Mouse (Mus musculus): ENCODE results near the gene Gpc6.

The Gpc6 gene

DNA sequence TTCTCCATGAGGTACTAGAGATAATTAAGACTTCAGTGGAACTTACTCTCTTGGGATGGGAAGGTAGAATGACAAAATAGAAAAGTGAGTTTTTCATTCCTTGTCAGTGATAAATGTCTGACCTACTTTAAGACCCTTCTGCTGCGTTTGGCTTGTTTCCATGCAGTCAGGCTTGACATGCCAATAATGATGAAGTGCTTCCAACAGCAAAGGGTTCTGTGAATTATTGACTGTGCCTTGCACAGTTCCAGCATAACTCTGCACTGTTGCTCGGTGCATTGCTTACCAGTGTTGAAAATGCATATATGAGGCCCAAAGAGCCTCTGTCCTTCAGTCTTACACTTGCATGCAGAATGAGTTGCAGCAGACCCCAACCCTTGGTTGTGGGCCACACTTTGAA, 548.3 kb downstream of the Gpc6 start:
- no peak for DNase-seq (ENCODE audit: low spot score in 2 of 2)

DNA sequence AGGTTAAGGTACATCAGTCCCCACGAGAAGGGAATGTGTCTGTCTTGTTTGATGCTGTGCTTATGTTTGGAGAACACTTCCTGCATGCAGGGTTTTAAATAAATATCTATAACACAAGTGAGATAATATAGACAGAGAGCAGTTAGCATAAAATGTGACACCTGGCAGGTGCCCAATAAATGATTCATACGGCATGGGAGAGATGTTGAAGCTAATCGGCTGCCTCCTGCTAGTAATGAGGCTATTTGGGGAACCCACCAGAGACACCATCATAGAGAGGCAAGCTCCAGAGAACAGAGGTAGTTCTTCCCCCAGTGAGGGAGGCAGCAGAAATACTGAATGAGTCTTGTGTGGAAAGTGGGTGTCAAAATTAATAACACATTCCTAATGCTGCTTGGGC, 553.8 kb downstream of the Gpc6 start:
- DNase-seq (ENCODE audit: low spot score in 2 of 2), result no peak

DNA sequence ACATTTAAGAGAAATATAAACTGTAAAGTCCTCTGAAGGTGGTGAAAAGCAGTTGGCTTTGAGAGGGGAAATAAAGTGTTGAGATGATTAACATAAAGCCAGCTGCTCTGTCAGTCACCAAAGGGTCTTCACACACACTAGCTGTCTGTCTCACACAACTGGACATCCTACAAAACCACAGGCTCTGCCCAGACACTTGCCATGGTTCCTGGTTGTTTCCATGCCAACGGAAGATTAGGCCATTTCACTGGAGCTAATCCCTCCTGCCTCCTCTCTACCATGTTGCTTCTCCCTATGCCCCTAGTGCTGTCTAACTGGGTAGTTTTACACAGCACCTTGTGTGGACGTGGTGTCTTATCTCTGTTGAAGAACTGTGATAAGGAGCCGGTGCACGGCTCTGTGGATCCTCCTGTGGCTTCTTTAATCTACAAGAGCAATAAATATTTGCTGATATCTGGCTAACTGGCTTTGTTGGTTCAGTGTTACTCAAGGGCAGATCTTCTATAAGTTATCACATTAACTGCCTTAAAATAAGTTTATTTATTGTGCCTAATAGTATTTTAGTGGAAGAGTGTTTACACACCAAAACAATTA, 562.1 kb downstream of the Gpc6 start:
- no peak for DNase-seq (ENCODE audit: low spot score in 2 of 2)

DNA sequence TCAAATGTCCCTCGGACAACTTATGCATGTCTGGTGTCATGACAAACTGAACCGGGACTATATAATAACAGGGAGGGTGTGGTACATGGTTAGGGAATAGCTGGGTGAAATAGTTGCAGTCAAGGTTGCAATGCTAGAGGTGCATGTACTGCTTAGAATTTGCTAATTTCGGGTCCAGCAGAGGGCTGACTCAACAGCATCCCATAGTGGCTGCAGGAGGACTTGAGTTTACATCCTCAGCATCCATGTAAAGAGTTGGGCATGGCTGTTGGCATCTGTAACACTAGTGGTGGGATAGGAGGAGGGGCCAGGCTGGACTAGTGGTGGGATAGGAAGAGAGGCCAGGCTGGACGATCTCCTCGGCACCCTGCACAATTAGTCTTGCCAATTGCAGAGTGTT, 565.4 kb downstream of the Gpc6 start:
- DNase-seq (ENCODE audit: low spot score in 2 of 2), result no peak

DNA sequence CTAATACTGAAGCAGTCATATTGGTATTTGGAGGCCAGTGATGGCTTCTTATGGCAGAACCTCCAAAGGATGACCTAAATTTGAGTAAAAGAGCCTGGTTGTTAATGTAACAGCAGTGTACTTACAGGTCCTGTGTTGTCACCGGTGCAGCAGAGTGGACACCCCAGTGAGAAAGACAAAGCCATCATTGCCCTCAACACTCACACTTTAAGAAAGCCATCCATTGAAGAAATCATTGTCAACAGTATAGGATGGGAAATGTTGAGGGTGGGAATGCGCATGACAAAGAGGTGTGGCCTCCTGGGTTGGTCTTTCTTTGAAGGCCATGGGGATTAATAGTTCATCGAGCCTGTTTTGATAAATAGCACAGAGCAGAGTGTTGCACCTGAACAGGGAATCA, 570.0 kb downstream of the Gpc6 start:
- no peak for DNase-seq (ENCODE audit: low spot score in 2 of 2)

DNA sequence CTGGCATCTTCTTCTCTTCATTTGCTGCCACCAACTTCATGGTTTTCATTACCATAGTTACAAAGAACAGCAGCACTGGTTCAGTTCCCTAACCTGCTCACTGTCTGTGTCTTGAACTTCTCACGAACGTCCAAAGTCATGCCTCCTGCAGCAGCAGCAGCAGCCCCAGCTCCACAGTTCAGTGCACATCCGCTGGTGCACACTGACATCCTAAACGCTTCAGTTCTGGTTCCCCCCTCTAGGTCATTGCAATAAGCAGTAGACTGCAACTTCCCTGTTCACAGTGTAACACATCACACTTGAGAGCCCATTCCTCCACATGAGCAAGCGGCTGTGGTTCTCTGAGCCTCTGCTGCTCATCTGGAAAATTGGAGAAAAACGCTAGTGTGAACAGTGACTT, 573.7 kb downstream of the Gpc6 start:
- no peak for DNase-seq (ENCODE audit: low spot score in 2 of 2)

DNA sequence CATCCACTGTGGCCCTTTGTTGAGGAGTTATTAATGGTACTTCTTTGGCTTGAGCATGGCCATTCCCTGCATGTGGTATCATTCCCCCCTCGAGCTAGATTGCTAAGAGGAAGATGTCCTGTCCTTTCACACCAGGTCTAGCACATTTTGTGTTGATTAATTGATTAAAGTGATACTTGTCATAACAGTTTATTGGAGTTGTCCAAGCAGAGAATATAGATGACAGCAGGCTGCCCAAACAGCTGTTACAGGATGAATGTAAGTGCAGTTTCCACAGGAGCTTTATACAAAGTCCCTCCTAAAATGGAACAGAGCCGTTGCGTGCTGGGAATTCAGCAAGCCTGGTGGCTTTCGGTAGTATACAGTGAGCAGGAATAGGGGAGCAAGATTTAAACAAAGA, 574.2 kb downstream of the Gpc6 start:
- DNase-seq (ENCODE audit: low spot score in 2 of 2), result no peak

DNA sequence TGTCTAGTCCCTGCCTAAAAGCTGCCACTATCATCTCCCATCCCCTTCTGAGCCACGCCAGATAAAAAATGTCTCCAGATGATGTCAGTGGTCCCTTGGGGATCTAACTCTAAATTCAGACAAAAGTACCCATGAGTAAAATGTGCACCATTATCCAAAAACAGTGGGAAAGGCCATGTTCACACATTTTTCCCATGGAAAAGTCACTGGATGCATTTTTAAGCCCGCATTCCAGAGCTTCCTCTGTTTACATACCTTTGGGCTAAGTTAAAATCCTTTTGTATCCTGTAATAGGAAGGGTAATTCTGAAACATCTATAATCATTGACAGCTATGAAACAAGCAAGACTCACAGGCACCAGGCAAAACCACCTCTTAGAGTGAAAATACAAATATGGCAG, 589.7 kb downstream of the Gpc6 start:
- DNase-seq (ENCODE audit: low spot score in 2 of 2), result no peak

DNA sequence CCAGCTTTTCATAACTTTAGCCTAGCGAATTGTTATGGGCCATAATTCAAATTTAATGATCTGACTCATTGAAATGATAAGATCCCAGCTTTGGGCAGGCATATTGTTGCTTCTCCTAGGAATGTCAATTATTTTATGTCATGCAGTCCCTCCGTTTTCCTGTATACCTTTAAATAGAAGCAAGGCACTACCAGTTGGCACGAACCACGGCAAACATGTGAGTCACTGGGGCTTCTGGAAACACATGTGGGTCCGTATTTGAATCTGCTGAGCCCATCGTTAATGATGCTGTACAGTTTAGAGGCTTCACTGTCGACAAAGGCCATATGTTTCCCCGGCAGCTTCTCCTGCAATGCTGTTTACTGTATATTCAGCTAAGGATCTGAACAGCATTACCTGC, 594.5 kb downstream of the Gpc6 start:
- no peak for DNase-seq (ENCODE audit: low spot score in 2 of 2)

DNA sequence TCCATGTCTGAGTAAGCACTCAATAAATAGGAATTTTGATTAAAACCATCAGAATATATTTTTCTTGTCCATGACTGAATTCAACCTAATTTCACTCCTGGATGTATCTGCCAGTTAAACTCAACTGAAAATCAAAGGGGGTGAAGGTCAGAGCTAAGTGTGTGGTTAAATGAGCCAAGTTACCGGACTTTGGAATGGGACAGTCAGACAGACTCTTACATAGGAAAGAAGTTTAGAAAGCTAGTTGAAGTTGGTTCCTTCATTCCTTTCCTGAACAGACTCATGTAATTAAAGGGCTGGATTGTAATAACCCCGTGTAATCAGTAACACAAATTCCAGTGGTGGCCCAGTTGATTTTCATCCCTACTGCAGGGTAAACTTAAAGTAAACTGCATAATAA, 595.6 kb downstream of the Gpc6 start:
- DNase-seq (ENCODE audit: low spot score in 2 of 2), result no peak

DNA sequence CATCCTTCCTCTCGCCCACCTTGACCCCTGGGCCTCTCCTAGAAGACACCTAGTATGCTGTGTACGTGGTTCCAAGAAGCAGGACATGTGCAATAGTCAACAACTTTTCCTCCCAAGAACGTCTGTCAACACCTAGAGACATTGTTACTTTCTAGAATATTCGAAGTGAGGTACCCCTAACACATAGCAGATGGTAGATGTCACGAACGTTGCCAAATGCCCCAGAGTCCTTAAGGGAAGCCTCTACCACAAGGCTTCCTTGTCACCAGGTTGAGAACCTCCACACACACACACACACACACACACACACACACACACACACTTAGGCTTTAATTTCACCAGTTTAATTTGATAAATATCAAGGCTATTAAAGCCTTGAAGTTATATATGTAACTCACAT, 600.0 kb downstream of the Gpc6 start:
- DNase-seq (ENCODE audit: low spot score in 2 of 2), result no peak

DNA sequence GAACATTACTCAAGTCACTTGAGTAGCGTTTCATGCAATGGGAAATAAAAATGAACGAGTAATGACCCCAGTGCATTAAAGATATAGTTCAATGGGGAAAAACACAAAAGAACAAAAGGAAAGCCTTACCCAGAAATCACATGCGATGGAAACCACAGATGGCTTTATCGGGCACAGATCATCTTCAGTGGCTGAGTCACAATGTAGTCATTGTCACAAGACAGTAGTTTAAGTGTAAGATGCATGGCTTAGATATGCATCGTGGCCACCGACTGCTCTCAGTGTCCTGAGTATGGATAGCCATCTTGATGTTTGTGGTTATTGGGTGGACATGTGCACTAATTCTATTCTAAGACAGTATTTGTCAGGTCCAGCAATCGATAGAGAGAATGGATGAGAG, 601.9 kb downstream of the Gpc6 start:
- no peak for DNase-seq (ENCODE audit: low spot score in 2 of 2)

DNA sequence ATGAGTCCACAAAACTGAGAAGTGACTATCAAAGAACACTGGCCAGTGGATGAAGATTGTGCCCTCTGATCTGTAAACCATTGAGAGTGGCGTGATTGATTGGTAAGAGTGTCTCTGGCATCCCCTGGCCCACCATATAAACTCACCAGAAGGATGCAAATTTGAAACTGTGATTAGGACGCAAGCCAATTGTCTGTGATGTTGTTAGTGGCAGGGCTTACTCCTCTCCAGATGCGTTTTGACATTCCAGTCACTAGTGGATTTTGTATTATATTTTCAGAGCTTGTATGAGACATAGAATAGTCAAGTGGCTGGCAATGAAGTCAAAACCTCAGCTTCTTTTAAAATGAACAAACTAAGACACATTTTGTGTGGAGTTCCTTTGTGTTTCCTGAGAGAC, 604.3 kb downstream of the Gpc6 start:
- no peak for DNase-seq (ENCODE audit: low spot score in 2 of 2)

DNA sequence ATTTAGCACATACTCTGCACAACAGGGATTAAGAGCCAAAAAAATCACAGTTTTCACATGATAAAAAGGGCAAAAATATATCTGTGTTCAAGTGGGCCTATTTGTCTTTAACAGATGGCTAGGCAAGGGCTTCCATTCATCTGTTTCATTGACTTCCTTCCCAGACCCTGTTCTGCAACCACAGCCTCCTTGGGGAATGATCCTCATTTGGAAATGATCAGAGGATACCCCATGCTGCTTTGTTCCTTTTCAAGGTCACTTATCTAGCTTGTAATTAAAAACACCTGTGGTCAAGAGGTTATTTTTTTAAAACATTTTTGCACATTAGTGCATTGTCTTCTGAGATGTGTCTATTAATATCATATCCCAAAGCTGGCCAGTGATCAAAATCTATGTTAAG, 627.7 kb downstream of the Gpc6 start:
- no peak for DNase-seq (ENCODE audit: low spot score in 2 of 2)

DNA sequence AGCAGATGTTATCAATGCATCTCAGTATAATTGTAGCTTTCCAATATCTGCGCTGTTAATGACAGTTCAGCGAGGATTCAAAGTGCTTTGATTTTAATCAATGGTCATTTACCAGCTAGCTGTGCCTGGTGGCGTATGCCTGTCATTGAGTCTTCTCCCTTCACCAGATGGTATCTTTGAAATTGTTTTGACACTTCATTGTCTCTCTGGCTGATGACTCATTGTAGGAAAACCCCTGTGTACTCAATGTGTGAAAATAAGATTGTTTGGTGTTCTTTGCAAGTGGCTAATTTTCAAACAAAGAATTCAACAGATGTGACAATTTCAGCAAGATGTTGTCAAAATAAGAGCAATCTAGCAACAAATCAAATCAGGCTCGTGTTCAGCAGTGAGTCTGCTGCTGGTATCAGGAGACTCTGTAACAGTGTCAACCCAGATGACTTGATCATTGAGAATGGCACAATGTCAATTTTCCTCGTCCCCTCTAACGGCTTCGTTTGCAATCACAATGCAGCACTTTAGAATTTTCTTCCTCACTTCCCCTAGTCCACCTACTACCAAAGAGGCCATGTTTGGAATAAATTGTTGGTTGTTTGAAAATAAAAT, 631.7 kb downstream of the Gpc6 start:
- DNase-seq (ENCODE audit: low spot score in 2 of 2), result no peak

DNA sequence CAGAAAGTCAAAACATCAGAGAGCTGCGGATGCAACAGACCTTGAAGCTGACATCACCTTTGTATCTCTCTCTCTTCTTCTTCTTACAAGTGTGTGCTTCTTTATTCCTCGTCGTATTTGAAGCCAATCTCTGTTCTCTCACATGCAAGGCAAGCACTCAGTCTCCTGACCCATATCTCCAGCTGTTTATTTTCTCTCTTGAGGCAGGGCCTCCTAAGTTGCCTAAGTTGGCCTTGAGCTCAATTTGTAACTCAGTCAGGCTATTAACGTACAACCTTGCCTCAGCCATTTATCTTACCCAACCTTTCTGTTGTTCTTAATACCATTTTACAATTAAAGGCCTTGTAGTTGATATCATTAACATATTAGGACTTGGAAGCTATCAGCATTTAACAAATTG, 637.0 kb downstream of the Gpc6 start:
- no peak for DNase-seq (ENCODE audit: low spot score in 2 of 2)

DNA sequence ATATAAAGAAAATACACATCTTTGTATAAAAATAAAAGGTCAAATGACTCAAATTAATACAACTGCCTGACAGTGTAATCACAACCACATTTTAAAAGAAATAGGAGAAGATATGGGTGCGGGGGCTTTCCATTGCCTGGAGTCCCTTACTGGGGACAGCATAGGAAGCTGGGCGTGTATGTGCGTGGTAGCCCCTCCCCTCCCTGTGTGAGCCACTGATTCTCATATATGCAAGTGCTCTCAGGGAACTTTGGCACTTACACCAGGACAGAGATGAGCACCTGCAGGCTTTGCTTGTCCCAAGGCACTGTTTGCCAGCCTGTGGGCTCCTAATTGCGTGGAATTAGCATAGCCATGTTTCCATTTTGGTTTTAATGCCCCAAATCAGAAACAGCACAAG, 644.2 kb downstream of the Gpc6 start:
- no peak for DNase-seq (ENCODE audit: low spot score in 2 of 2)

DNA sequence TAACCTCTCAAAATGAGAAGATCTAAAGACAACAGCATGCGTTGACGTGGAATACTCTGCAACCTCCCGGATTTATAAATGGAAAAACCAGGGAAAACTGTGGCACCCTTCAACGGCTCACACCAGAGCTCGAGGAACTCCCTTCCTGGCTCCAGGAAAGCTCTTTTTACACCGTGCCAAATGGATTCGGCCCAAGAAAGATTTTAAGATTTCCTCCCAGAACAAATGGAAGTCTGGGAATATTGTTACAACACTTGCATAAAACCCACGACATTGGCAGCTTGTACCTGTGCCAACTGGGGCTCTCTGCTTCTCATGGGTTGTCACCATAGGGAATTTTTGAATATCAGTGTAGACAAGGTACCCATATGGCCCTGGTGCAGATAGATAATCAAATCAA, 647.1 kb downstream of the Gpc6 start:
- no peak for DNase-seq (ENCODE audit: low spot score in 2 of 2)

DNA sequence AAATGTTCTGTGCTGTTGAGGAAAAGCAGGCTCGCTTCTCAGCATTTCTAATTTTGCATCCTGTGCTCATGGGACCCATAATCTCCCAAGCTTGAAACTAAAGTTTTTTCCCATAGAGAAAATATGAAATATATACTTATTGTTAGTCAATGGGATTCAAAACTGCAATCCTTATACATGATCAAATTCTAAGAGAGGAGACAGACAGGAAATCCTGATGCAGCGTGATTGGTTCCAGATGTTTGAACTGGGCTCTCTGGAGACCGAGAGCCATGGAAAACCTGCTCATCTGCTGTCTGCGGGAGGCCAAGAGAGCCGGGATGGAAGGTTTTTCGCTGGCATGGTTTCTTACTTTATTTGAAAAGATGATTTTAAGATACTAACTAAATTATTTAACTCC, 649.1 kb downstream of the Gpc6 start:
- DNase-seq (ENCODE audit: low spot score in 2 of 2), result no peak

DNA sequence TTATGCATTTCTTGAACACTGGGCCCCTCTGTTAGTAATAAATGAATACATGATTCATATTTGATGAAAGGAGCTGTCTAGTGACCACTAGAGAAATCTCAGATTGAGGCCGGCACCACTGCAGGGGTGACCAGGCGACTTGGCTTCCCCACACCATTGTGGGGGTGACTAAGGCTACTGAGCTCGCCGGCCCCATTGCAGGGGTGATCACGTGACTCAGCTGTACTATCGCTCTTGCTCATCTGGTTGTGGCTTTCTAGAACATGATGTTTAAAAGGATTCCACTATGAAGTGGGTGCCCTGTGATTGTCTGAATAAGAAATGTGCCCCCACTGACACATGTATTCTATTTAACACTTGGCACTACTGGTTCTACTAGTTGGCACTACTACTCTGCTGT, 656.6 kb downstream of the Gpc6 start:
- no peak for DNase-seq (ENCODE audit: low spot score in 2 of 2)

DNA sequence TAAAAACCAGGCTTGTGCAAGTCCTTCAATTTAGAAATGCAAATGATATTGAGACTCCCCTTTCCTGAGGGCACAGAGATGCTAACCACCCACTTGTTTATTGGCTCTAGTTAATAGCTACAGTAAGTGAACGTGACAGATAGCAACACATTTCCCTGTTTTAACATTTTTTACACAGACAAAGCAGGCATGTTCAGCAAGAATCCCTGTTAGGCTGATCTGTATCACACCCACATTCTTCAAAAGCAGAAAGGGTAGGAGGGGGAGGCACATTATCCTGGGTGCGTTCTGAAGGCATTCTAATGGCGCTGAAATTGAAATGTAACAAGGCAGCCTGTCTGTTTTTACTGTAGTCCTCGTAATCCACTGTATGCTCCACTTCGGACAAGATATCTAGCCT, 674.6 kb downstream of the Gpc6 start:
- DNase-seq (ENCODE audit: low spot score in 2 of 2), result no peak

DNA sequence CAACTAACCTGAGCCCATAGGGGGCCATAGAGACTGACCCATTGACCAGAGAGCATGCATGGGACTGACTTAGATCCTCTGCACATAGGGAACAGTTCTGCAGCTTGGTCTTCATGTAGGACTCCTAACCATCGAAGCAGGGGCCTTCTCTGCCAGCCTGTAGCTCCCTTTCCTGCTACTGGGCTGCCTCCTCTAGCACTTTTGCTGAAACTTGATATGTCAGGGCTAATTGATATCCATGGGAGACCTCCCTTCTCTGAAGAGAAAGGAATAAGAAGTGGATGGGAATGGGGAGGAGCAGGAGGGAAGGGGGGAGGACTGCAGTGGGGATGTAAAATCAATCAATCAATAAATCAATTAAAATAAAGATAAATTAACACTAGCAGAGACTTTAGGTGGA, 678.7 kb downstream of the Gpc6 start:
- DNase-seq (ENCODE audit: low spot score in 2 of 2), result no peak

DNA sequence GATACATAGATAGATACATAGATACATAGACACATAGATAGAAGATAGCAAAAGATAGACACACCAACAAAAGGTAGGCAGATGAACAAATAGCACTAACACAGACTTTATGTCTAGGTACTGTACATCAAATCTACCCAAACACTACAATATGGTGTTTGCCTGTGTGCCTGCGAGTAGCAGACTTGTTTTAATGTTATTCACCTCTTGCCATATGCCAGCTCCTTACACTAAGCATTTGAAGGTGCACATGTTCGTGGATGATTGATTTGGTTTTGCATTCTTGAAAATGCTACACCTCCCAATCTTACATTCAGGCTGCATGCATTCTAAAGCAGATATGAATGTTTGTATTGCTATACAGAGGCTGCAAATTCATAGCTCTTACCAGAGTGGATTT, 680.6 kb downstream of the Gpc6 start:
- DNase-seq (ENCODE audit: low spot score in 2 of 2), result no peak

DNA sequence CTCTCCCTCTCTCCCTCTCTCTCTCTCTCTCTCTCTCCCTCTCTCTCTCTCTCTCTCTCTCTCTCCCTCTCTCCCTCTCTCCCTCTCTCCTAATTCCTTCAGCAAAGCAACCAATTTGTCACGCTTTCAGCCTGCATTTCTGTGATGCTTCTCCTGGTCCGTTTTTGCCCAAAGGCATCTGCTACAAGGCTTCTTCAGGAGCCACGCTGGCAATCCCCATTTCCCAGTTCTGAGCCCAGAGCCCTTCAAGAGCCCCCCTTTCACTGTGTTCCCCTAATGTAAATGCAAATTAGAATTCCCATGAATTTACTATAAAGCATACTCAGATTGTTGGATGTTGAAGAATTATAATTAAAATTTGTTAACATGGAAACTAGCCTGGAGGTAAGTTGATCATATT, 686.0 kb downstream of the Gpc6 start:
- DNase-seq (ENCODE audit: low spot score in 2 of 2), result no peak

Data from thymus, postnatal 10 days (tissue).